Mouse (Mus musculus) hindbrain, embryonic 15.5 days (tissue): ENCODE measurements around the gene Astn1. TPM values are rescaled to one million over a fixed set of nuclear protein-coding genes. Genes with fewer than 3 reads are reported as not detected.

Source experiments
- ATAC-seq: fragments of 200-750 bp; cut with Nextera tagmentation; 2 replicates; pipeline ENCODE4 v1.8.0; 2017; ENCODE audit warnings: low read depth, moderate number of reproducible peaks, moderate TSS enrichment; ENCODE audit not compliant: low FRiP score
- H3K27ac ChIP-seq: fragments of 300-500 bp; sonication (generic); replicated peaks from 2 replicates; pipeline ENCODE4 v1.5.1; 2015; ENCODE audit warnings: mild to moderate bottlenecking, inconsistent platforms
- H3K27me3 ChIP-seq: fragments of 300-500 bp; sonication (generic); 2 replicates; pipeline ENCODE4 v1.6.1; 2015; ENCODE audit warnings: control low read depth, inconsistent platforms
- H3K36me3 ChIP-seq: fragments of 300-500 bp; sonication (generic); 2 replicates; pipeline ENCODE4 v1.6.1; 2015; ENCODE audit warnings: control low read depth, inconsistent platforms
- H3K4me1 ChIP-seq: fragments of 300-500 bp; sonication (generic); replicated peaks from 2 replicates; pipeline ENCODE4 v1.6.1; 2015; ENCODE audit warnings: control low read depth, inconsistent platforms
- H3K4me2 ChIP-seq: fragments of 300-500 bp; sonication (generic); 2 replicates; pipeline ENCODE4 v1.6.1; 2015; ENCODE audit warnings: moderate library complexity, mild to moderate bottlenecking, inconsistent platforms
- H3K4me3 ChIP-seq: fragments of 300-500 bp; sonication (generic); 2 replicates; pipeline ENCODE4 v1.5.1; 2015; ENCODE audit warnings: mild to moderate bottlenecking, inconsistent platforms
- H3K9ac ChIP-seq: fragments of 300-500 bp; sonication (generic); 2 replicates; pipeline ENCODE4 v1.6.1; 2015; ENCODE audit warnings: inconsistent platforms
- H3K9me3 ChIP-seq: fragments of 300-500 bp; sonication (generic); 2 replicates; pipeline ENCODE4 v1.6.1; 2016; ENCODE audit warnings: control low read depth, inconsistent platforms
- WGBS: fragments of 180-500 bp; shearing (Covaris S2); methylation state at CpG from one replicate; pipeline ENCODE4 v1.1.7; 2015; 5-methylcytosine and 5-hydroxymethylcytosine counted together
- polyA plus RNA-seq: library from polyadenylated mRNA; unstranded; fragments of >200 nt; fragmentation: Nextera tagmentation; extraction: Ambion mirVana; gene quantifications from 2 replicates; pipeline ENCODE4 v1.2.1, GENCODE M21; 2015

Astn1 gene
- polyA plus RNA-seq, result 38.1 and 40.8 TPM in 2 replicates

GRCm38 (mm10) chr1:158361964-158362291, at the start of gene Astn1:
Astn1 (plus strand) TSS chr1:158362273.
- H3K9ac ChIP-seq, result peak within 1 kb of the TSS; percentile 70
- 0% methylated on average over 2 of the region's 2 CpGs for WGBS
- ATAC-seq, result no peak
- no peaks in the 10 kb centered on the region for H3K36me3 ChIP-seq
- no peaks in the 10 kb centered on the region for H3K9me3 ChIP-seq
- H3K4me2 ChIP-seq, result peak within 1 kb of the TSS; percentile 79
- H3K4me1 ChIP-seq, result peaks cover 35% of the 10 kb centered on the region
- H3K4me3 ChIP-seq, result peak within 1 kb of the TSS; percentile 47
- H3K27me3 ChIP-seq, result no peaks in the 10 kb centered on the region
- peak within 1 kb of the TSS; percentile 92 for H3K27ac ChIP-seq

- no peak for ATAC-seq
- no peaks in the 10 kb centered on the region for H3K9me3 ChIP-seq
- H3K27me3 ChIP-seq, result no peaks in the 10 kb centered on the region
- no peak overlapping the region for H3K4me2 ChIP-seq
- WGBS, result 72% methylated on average over 6 of the region's 6 CpGs
- H3K4me3 ChIP-seq, result no peak overlapping the region
- H3K27ac ChIP-seq, result no peak overlapping the region
- H3K9ac ChIP-seq, result no peak overlapping the region
- H3K36me3 ChIP-seq, result no peaks in the 10 kb centered on the region
- no peaks in the 10 kb centered on the region for H3K4me1 ChIP-seq
These were observed 38.7 kb upstream of the Astn1 start for GRCm38 (mm10) chr1:158323325-158323724.

- Histone ChIP-seq H3K27me3 (no peaks in the 10 kb centered on the region), H3K9me3 (no peaks in the 10 kb centered on the region), H3K4me2 (no peak overlapping the region), H3K36me3 (no peaks in the 10 kb centered on the region), H3K4me1 (no peaks in the 10 kb centered on the region), H3K4me3 (no peak overlapping the region), H3K27ac (no peak overlapping the region), H3K9ac (no peak overlapping the region)
- no peak for ATAC-seq
- 76% methylated on average over 5 of the region's 5 CpGs for WGBS
These were observed 33.9 kb upstream of the Astn1 start for GRCm38 (mm10) chr1:158328126-158328525.

- no peaks in the 10 kb centered on the region for H3K4me1 ChIP-seq
- H3K27ac ChIP-seq, result no peak overlapping the region
- no peak overlapping the region for H3K4me2 ChIP-seq
- ATAC-seq, result no peak
- no peaks in the 10 kb centered on the region for H3K9me3 ChIP-seq
- 28% methylated on average over 2 of the region's 2 CpGs for WGBS
- no peaks in the 10 kb centered on the region for H3K36me3 ChIP-seq
- H3K27me3 ChIP-seq, result no peaks in the 10 kb centered on the region
- H3K9ac ChIP-seq, result no peak overlapping the region
- no peak overlapping the region for H3K4me3 ChIP-seq
These were observed 33.2 kb upstream of the Astn1 start for GRCm38 (mm10) chr1:158328839-158329238.

GRCm38 (mm10) chr1:158343243-158343714, 18.8 kb upstream of the Astn1 start:
- ATAC-seq, result peak; percentile 77
- 29% methylated on average over 6 of the region's 6 CpGs for WGBS

GRCm38 (mm10) chr1:158353656-158354371, 8.3 kb upstream of the Astn1 start:
- peak overlapping the region; percentile 69 for H3K4me2 ChIP-seq
- H3K9me3 ChIP-seq, result no peaks in the 10 kb centered on the region
- WGBS, result 75% methylated on average over 5 of the region's 5 CpGs
- peak overlapping the region; percentile 54 for H3K4me3 ChIP-seq
- no peak overlapping the region for H3K27ac ChIP-seq
- peaks cover 47% of the 10 kb centered on the region for H3K4me1 ChIP-seq
- no peaks in the 10 kb centered on the region for H3K36me3 ChIP-seq
- peak overlapping the region; percentile 30 for H3K9ac ChIP-seq
- no peak for ATAC-seq
- H3K27me3 ChIP-seq, result no peaks in the 10 kb centered on the region

More at GRCm38 (mm10) chr1:158343243-158343714, 18.8 kb upstream of the Astn1 start:
- no peak overlapping the region for H3K27ac ChIP-seq
- no peak overlapping the region for H3K9ac ChIP-seq
- peaks cover 9% of the 10 kb centered on the region for H3K4me1 ChIP-seq
- no peak overlapping the region for H3K4me2 ChIP-seq
- no peak overlapping the region for H3K4me3 ChIP-seq
- no peaks in the 10 kb centered on the region for H3K36me3 ChIP-seq
- no peaks in the 10 kb centered on the region for H3K27me3 ChIP-seq
- H3K9me3 ChIP-seq, result no peaks in the 10 kb centered on the region

GRCm38 (mm10) chr1:158355177-158356050, 6.7 kb upstream of the Astn1 start:
- Histone ChIP-seq H3K4me2 (peak overlapping the region; percentile 69), H3K27me3 (no peaks in the 10 kb centered on the region), H3K27ac (peak overlapping the region; percentile 81), H3K9ac (peak overlapping the region; percentile 62), H3K36me3 (no peaks in the 10 kb centered on the region), H3K4me3 (peak overlapping the region; percentile 54), H3K9me3 (no peaks in the 10 kb centered on the region), H3K4me1 (peaks cover 47% of the 10 kb centered on the region)
- peak; percentile 9; the same call in 1 of the 2 replicates for ATAC-seq
- 7% methylated on average over 28 of the region's 28 CpGs for WGBS

- peaks cover 47% of the 10 kb centered on the region for H3K4me1 ChIP-seq
- peak within 1 kb of the TSS; percentile 69 for H3K4me2 ChIP-seq
- peak; percentile 98 for ATAC-seq
- WGBS, result under 1% methylated on average over 30 of the region's 30 CpGs
- peak within 1 kb of the TSS; percentile 62 for H3K9ac ChIP-seq
- H3K27me3 ChIP-seq, result no peaks in the 10 kb centered on the region
- H3K4me3 ChIP-seq, result peak within 1 kb of the TSS; percentile 54
- no peaks in the 10 kb centered on the region for H3K36me3 ChIP-seq
- H3K9me3 ChIP-seq, result no peaks in the 10 kb centered on the region
- H3K27ac ChIP-seq, result peak within 1 kb of the TSS; percentile 81
These were observed 6.0 kb upstream of the Astn1 start, which contains the start of gene Brinp2 for GRCm38 (mm10) chr1:158356051-158356461. Brinp2 (minus strand) TSS chr1:158356326.

GRCm38 (mm10) chr1:158362292-158363101, 424 bp downstream of the Astn1 start:
- H3K4me2 ChIP-seq, result peak overlapping the region; percentile 79
- no peaks in the 10 kb centered on the region for H3K27me3 ChIP-seq
- peak overlapping the region; percentile 92 for H3K27ac ChIP-seq
- peaks cover 33% of the 10 kb centered on the region for H3K4me1 ChIP-seq
- peak; percentile 80 for ATAC-seq
- H3K36me3 ChIP-seq, result no peaks in the 10 kb centered on the region
- H3K4me3 ChIP-seq, result peak overlapping the region; percentile 47
- H3K9ac ChIP-seq, result peak overlapping the region; percentile 70
- under 1% methylated on average over 33 of the region's 37 CpGs for WGBS
- H3K9me3 ChIP-seq, result no peaks in the 10 kb centered on the region

- Histone ChIP-seq H3K36me3 (peaks cover 5% of the 10 kb centered on the region; the same call in 1 of the 2 replicates), H3K9ac (peak overlapping the region; percentile 70), H3K4me3 (peak overlapping the region; percentile 47), H3K4me2 (peak overlapping the region; percentile 79), H3K4me1 (peaks cover 33% of the 10 kb centered on the region), H3K27ac (peak overlapping the region; percentile 65), H3K27me3 (no peaks in the 10 kb centered on the region), H3K9me3 (no peaks in the 10 kb centered on the region)
- peak; percentile 60 for ATAC-seq
- 11% methylated on average over 1 of the region's 1 CpGs for WGBS
These were observed 2.4 kb downstream of the Astn1 start for GRCm38 (mm10) chr1:158364461-158364860.

GRCm38 (mm10) chr1:158382277-158382676, 20.2 kb downstream of the Astn1 start:
- H3K4me3 ChIP-seq, result no peak overlapping the region

More at GRCm38 (mm10) chr1:158382277-158382676, 20.2 kb downstream of the Astn1 start:
- Histone ChIP-seq H3K27me3 (no peaks in the 10 kb centered on the region), H3K9me3 (no peaks in the 10 kb centered on the region), H3K4me1 (peaks cover 10% of the 10 kb centered on the region; the same call in 1 of the 2 replicates), H3K9ac (no peak overlapping the region), H3K36me3 (no peaks in the 10 kb centered on the region), H3K4me2 (no peak overlapping the region), H3K27ac (no peak overlapping the region)
- 51% methylated on average over 6 of the region's 6 CpGs for WGBS
- 0 out of 2 replicates have a peak, but pooled peaks have one; percentile 44 for ATAC-seq
